Mouse (Mus musculus) limb, embryonic 10.5 days (tissue): Measurements from ENCODE around the gene Zfpm1. TPM values are rescaled to one million over a fixed set of nuclear protein-coding genes. Genes with fewer than 3 reads are reported as not detected.

ENCODE experiments used
- DNase-seq: peaks from one replicate; pipeline ENCODE4 v3.0.0-alpha.2; 2017; ENCODE audit warnings: low spot score
- H3K27ac ChIP-seq: fragments of 300-500 bp; sonication (generic); 2 replicates; pipeline ENCODE4 v1.5.1; 2016; ENCODE audit warnings: mild to moderate bottlenecking
- H3K27me3 ChIP-seq: fragments of 300-500 bp; sonication (generic); 2 replicates; pipeline ENCODE4 v1.6.1; 2016; ENCODE audit warnings: low read depth, mild to moderate bottlenecking; ENCODE audit not compliant: poor library complexity, severe bottlenecking
- H3K36me3 ChIP-seq: fragments of 300-500 bp; sonication (generic); 2 replicates; pipeline ENCODE4 v1.6.1; 2016; ENCODE audit warnings: mild to moderate bottlenecking, moderate library complexity
- H3K4me1 ChIP-seq: fragments of 300-500 bp; sonication (generic); 2 replicates; pipeline ENCODE4 v1.6.1; 2016
- H3K4me3 ChIP-seq: fragments of 300-500 bp; sonication (generic); 2 replicates; pipeline ENCODE4 v1.5.1; 2016; ENCODE audit warnings: mild to moderate bottlenecking, moderate library complexity
- H3K9me3 ChIP-seq: fragments of 300-500 bp; sonication (generic); replicated peaks from 2 replicates; pipeline ENCODE4 v1.6.1; 2016; ENCODE audit warnings: mild to moderate bottlenecking
- WGBS: fragments of 180-500 bp; shearing (Covaris S2); methylation state at CpG from one replicate; pipeline ENCODE4 v1.1.7; 2016; 5-methylcytosine and 5-hydroxymethylcytosine counted together
- polyA plus RNA-seq: library from polyadenylated mRNA; unstranded; fragments of >200 nt; fragmentation: Nextera tagmentation; extraction: Ambion mirVana; gene quantifications from 2 replicates; pipeline ENCODE4 v1.2.1, GENCODE M21; 2016

Gene Zfpm1
- polyA plus RNA-seq, 1 experiment from 2014 or later, result 1.3 TPM

- DNase-seq, result no peak
- Histone ChIP-seq H3K27me3 (peaks cover 62% of the 10 kb centered on the region), H3K4me3 (no peak overlapping the region), H3K4me1 (peaks cover 20% of the 10 kb centered on the region), H3K27ac (no peak overlapping the region), H3K36me3 (no peaks in the 10 kb centered on the region), H3K9me3 (no peaks in the 10 kb centered on the region)
- 31% methylated on average over 11 of the region's 11 CpGs for WGBS
Observed at GRCm38 (mm10) chr8:122350309-122351089, 68.6 kb downstream of the Zfpm1 start.

DNA sequence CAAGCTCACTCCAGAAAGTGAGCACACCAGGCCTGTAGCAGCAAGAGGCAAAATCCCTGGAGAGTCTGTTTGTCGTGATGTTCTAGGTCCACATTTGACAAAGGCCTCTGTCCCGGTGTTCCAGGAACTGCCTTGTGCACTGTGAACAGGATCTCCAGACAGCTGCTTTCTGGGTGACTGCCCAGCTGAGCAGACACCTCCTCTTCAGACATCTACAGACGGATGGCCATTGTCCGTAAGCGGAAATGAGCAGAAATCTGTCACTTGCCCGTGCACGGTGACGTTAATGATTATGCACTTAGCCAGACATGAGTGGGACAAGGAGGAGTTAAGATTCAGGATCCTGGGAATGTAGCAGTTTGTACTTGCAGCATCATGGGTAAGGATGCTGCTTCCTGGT is 72.2 kb downstream of the Zfpm1 start:
- Histone ChIP-seq H3K9me3 (no peaks in the 10 kb centered on the region), H3K27me3 (peaks cover 74% of the 10 kb centered on the region), H3K36me3 (no peaks in the 10 kb centered on the region), H3K4me1 (peaks cover 20% of the 10 kb centered on the region), H3K27ac (no peak overlapping the region), H3K4me3 (no peak overlapping the region)
- no peak for DNase-seq
- WGBS, result 90% methylated on average over 8 of the region's 8 CpGs

- Histone ChIP-seq H3K4me3 (no peak overlapping the region), H3K27ac (no peak overlapping the region), H3K36me3 (no peaks in the 10 kb centered on the region), H3K4me1 (peaks cover 5% of the 10 kb centered on the region), H3K9me3 (no peaks in the 10 kb centered on the region), H3K27me3 (peaks cover 57% of the 10 kb centered on the region)
- DNase-seq, result no peak
- WGBS, result 74% methylated on average over 9 of the region's 9 CpGs
Observed at GRCm38 (mm10) chr8:122355642-122356606, 74.0 kb downstream of the Zfpm1 start.

DNA sequence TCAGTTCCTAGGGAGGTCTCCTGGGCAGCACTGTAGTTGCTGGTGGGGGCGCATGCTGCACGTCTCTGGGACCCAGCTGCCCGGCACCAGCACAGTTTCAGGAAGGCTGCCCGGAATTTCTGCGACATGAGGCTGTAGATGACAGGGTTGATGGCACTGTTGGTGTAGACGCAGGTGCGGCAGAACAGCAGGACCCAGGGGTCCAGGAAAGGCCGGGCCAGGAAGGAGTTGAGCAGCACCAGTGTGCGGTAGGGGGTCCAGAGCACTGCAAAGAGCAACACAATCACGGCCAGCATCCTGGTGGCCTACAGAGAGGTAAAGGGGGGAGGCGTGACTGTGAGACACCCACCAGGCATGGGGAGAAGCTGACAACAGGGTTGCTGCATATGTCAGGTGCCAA is 75.3 kb downstream of the Zfpm1 start:
- Histone ChIP-seq H3K4me1 (peaks cover 4% of the 10 kb centered on the region; the same call in 1 of the 2 replicates), H3K36me3 (no peaks in the 10 kb centered on the region), H3K4me3 (no peak overlapping the region), H3K27ac (no peak overlapping the region), H3K27me3 (peaks cover 52% of the 10 kb centered on the region), H3K9me3 (no peaks in the 10 kb centered on the region)
- WGBS, result 59% methylated on average over 11 of the region's 11 CpGs
- no peak for DNase-seq

DNA sequence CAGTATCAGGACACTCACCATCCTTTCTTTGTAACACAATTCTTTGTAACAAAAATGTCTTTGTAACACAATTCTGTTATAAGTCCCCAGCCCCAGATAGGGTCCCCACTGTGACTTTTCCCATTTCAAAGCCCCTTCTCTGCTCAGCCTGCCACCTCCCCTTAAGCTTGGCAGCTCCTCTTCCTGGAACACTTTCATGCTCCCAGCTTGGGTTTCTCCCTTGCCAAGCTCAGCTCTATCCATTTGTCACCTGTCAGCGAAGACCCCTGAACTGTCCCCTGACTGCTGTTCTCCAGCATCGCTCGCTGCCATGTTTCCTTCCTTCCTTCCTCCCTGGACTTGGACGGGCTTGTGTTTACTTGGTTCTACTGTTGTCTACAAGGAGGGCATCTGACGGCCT is 75.7 kb downstream of the Zfpm1 start:
- WGBS, result 82% methylated on average over 5 of the region's 5 CpGs
- H3K27ac ChIP-seq, result no peak overlapping the region

DNA sequence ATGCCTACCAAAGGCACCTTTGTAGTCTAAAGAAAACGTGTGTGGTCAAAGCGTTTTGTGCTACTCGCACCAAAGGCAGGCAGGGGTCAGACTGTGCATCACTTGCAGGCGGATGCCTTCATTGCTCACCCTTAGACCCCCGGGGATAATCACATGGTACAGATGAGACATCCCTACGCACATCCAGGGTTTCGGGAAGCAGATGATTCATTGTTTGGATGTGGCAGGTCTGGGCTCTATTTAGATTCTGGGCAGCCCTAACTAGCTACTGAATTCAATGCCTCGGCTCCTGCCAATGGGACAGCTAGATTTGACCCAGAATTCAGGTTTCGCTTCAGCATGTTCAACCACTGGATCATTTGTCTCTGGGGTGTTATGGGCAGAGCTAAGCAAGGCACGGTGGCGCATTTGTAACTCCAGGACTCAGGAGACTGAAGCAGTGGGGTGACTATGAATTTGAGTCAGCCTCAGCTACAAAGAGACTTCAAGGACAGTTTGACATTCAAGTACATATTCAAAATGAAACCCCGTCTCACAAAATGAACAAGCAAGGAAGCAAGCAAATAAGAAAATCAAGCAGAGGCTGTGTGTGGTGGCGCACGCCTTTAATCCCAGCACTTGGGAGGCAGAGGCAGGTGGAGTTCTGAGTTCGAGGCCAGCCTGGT is 77.3 kb downstream of the Zfpm1 start:
- Histone ChIP-seq H3K4me3 (no peak overlapping the region), H3K27me3 (peaks cover 55% of the 10 kb centered on the region), H3K4me1 (peaks cover 10% of the 10 kb centered on the region), H3K9me3 (no peaks in the 10 kb centered on the region), H3K27ac (no peak overlapping the region), H3K36me3 (no peaks in the 10 kb centered on the region)
- DNase-seq, result no peak
- WGBS, result 86% methylated on average over 15 of the region's 15 CpGs

More for the DNA sequence above, 75.7 kb downstream of the Zfpm1 start:
- Histone ChIP-seq H3K4me1 (peaks cover 9% of the 10 kb centered on the region), H3K4me3 (no peak overlapping the region), H3K36me3 (no peaks in the 10 kb centered on the region), H3K27me3 (peaks cover 52% of the 10 kb centered on the region), H3K9me3 (no peaks in the 10 kb centered on the region)
- no peak for DNase-seq

DNA sequence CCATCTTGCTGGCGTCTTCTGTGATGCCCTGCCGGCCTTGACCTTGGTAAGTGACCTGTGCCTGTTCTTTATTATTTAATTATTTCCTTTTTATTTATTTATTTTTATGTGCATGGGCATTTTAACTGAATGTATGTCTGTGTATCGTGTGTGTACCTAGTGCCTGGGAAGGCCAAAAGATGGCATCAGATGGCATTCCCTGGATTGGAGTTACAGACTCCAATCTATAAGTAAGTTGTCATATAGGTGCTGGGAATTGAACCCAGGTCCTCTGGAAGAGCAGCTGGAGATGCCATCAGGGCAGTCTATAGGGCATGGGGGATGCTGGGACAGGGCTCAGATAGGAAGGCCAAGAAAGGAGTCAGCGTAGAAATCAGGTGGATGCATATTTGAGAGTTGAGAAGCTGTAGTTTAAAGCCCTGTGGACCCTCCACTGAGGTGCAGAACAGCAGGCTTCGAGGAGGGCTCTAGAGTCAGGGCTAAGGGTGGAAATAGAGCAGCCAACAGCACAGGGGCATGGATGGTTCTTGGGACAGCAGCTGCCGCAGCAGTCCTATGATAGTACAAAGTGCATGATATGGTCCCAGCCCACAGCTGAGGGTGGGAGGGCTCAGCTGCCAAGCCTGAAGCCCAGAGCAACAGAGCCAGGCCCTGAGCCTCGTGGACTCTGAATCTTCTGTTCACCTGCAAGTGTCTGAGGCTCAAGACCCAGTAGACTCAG is 78.9 kb downstream of the Zfpm1 start, which contains the start of gene Trhr2:
Gene Trhr2 (minus strand): TSS at position 51 of the 721 bp plus-strand sequence.
- 86% methylated on average over 7 of the region's 7 CpGs for WGBS
- Histone ChIP-seq H3K4me3 (no peak within 1 kb of the TSS), H3K27ac (no peak within 1 kb of the TSS), H3K9me3 (no peaks in the 10 kb centered on the region), H3K27me3 (peaks cover 51% of the 10 kb centered on the region), H3K4me1 (peaks cover 10% of the 10 kb centered on the region; the same call in 1 of the 2 replicates), H3K36me3 (no peaks in the 10 kb centered on the region)
- no peak for DNase-seq

- Histone ChIP-seq H3K27ac (no peak overlapping the region; the same call in 1 of the 2 replicates), H3K27me3 (peaks cover 37% of the 10 kb centered on the region), H3K36me3 (no peaks in the 10 kb centered on the region), H3K4me3 (no peak overlapping the region), H3K9me3 (no peaks in the 10 kb centered on the region), H3K4me1 (peaks cover 10% of the 10 kb centered on the region; the same call in 1 of the 2 replicates)
- DNase-seq, result no peak
- 48% methylated on average over 5 of the region's 5 CpGs for WGBS
Observed at GRCm38 (mm10) chr8:122362271-122362670, 80.3 kb downstream of the Zfpm1 start.

DNA sequence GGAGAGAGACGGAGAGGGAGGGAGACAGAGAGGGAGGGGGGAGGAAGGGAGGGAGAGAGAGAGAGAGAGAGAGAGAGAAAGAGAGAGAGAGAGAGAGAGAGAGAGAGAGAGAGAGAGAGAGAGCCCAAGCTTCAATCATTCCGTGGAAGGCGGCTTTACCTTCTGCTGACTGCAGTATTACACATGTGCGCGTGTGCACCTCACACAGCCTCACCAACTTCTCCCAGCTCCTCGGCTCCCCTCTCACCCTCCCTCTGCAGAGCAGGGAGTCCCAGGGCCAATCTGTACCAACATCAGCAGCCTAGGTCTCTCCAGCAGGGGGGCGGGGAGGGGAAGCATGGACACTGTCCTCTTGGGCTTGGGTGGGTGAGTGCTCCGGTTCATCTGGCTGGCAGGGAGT is 81.0 kb downstream of the Zfpm1 start:
- Histone ChIP-seq H3K27ac (no peak overlapping the region), H3K4me1 (peaks cover 10% of the 10 kb centered on the region; the same call in 1 of the 2 replicates), H3K4me3 (no peak overlapping the region), H3K36me3 (no peaks in the 10 kb centered on the region), H3K27me3 (peaks cover 30% of the 10 kb centered on the region), H3K9me3 (no peaks in the 10 kb centered on the region)
- no peak for DNase-seq
- WGBS, result 56% methylated on average over 7 of the region's 8 CpGs

GRCm38 (mm10) chr8:122368494-122368893 is 86.6 kb downstream of the Zfpm1 start:
- Histone ChIP-seq H3K9me3 (no peaks in the 10 kb centered on the region), H3K36me3 (no peaks in the 10 kb centered on the region), H3K4me1 (peaks cover 9% of the 10 kb centered on the region), H3K4me3 (no peak overlapping the region), H3K27me3 (0 out of 2 replicates have a peak, but pooled peaks cover 9% of the 10 kb centered on the region), H3K27ac (no peak overlapping the region)
- DNase-seq, result no peak
- WGBS, result 76% methylated on average over 10 of the region's 10 CpGs

DNA sequence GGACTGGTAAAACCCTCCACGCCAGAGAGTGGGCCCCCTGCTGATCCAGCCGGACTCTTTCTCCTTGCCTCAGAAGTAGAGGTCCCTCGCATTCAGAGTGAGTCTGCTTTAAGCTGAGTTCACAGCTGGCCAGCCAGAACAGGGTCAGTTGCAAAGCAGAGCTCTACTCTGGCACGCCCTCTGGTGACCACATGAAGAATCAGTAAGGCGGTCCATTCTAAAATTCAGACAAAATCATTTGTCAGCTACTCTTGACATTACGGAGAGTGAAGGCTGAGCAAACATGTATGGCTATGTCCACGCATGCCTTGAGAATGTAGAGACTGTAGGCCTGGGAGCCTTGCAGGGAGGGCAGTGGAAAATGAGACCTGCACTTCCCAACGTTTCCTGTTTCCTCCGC is 87.7 kb downstream of the Zfpm1 start:
- H3K9me3 ChIP-seq, result no peaks in the 10 kb centered on the region
- 0 out of 2 replicates have a peak, but pooled peaks cover 9% of the 10 kb centered on the region for H3K27me3 ChIP-seq
- H3K4me1 ChIP-seq, result peaks cover 9% of the 10 kb centered on the region
- WGBS, result 12% methylated on average over 9 of the region's 9 CpGs
- no peak overlapping the region for H3K4me3 ChIP-seq
- 0 out of 2 replicates have a peak overlapping the region, but pooled peaks have one; percentile 14 for H3K27ac ChIP-seq
- DNase-seq, result peak; percentile 76
- H3K36me3 ChIP-seq, result no peaks in the 10 kb centered on the region

GRCm38 (mm10) chr8:122371706-122372105 is 89.8 kb downstream of the Zfpm1 start:
- Histone ChIP-seq H3K27me3 (0 out of 2 replicates have a peak, but pooled peaks cover 9% of the 10 kb centered on the region), H3K4me1 (peaks cover 19% of the 10 kb centered on the region), H3K4me3 (no peak overlapping the region), H3K36me3 (no peaks in the 10 kb centered on the region), H3K9me3 (no peaks in the 10 kb centered on the region), H3K27ac (no peak overlapping the region)
- 80% methylated on average over 6 of the region's 6 CpGs for WGBS
- no peak for DNase-seq
